22 mouse cellular contexts compared by ENCODE assay signal in the genomic region with DNA sequence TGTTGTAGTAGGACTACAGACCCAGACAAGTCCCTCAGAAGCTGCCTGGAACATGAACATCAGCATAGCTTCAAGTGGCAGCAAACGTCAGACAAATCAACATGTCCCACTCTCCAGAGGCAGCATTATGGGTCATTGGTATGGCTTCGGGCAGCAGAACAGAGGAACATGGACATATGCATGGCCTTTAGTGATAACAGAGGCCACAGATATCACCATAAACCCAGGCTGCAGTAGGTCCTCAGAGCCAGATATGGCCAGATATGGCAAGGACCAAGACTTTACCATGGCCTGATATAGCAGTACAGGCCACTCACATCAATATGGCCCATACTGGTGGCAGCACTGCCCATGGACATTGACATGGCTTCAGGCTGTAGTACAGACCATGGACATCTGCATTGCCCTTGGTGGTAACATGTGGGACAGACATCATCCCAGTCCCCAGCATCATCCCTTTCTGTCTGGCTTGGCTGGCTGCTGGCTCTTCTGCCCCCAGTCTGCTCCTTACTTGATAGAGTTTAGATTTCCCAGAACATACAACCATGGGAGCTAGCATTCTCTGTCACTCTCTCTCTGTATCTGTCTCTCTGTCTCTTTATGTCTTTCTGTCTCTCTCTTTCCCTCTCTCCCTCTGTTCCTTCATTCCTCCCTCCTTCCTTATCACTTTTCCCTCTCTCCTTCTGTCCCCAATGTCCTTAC. TPM values are rescaled to one million over a fixed set of nuclear protein-coding genes. Genes with fewer than 3 reads are reported as not detected.
A peak's percentile ranks its signal among the peaks of the same experiment; 100 is the strongest.
DNase-seq lines count a peak whose midpoint lies in the region; ATAC-seq and TF ChIP-seq lines count a peak whose summit lies in the region.
"Had no signal": no experiment of that assay in that cellular context is flagged by ENCODE, and none has a peak within 500 bp of the region (broad histone marks: within the 10 kb centered on the region; RNA-seq: fewer than 3 reads in every experiment).

No protein-coding gene starts in this region.

- H3K4me3 ChIP-seq in stomach, embryonic 14.5 days (ENCODE audit: low read depth, low read length): no peak overlapping the region
- no peak overlapping the region for H3K4me3 ChIP-seq in stomach, postnatal 0 days (ENCODE audit: low read depth, low read length)
- H3K4me3 ChIP-seq in liver, embryonic 11.5 days (ENCODE audit: low read depth, low read length): no peak overlapping the region
- H3K4me3 ChIP-seq in liver, embryonic 15.5 days (replicated peaks): no peak overlapping the region
- no peak overlapping the region for H3K4me3 ChIP-seq in midbrain, embryonic 11.5 days (ENCODE audit: low read depth, low read length)
- H3K4me3 ChIP-seq: embryonic facial prominence, embryonic 15.5 days; gastrocnemius, adult 2 months; heart, embryonic 12.5 days; hindbrain, embryonic 10.5 days; hindbrain, embryonic 15.5 days had no signal

- no peaks in the 10 kb centered on the region for H3K9me3 ChIP-seq in stomach, embryonic 14.5 days (ENCODE audit: control insufficient read depth, low read depth, low read length)
- H3K9me3 ChIP-seq in stomach, postnatal 0 days (ENCODE audit: control insufficient read depth, low read length): no peaks in the 10 kb centered on the region
- no peaks in the 10 kb centered on the region for H3K9me3 ChIP-seq in liver, embryonic 11.5 days (ENCODE audit: control insufficient read depth, low read length)
- no peaks in the 10 kb centered on the region for H3K9me3 ChIP-seq in liver, embryonic 15.5 days (replicated peaks)
- no peaks in the 10 kb centered on the region for H3K9me3 ChIP-seq in midbrain, embryonic 11.5 days (ENCODE audit: control insufficient read depth, low read length)
- H3K9me3 ChIP-seq: embryonic facial prominence, embryonic 15.5 days; heart, embryonic 12.5 days; hindbrain, embryonic 10.5 days; hindbrain, embryonic 15.5 days had no signal

- no peak for TF ChIP-seq CTCF in stomach, postnatal 0 days (IDR thresholded peaks at IDR 0.05; ENCODE audit: low read depth)

- H3K4me1 ChIP-seq in stomach, embryonic 14.5 days (ENCODE audit: control insufficient read depth, insufficient read depth, low read length): no peaks in the 10 kb centered on the region
- H3K4me1 ChIP-seq in stomach, postnatal 0 days (replicated peaks; ENCODE audit: control insufficient read depth, insufficient read depth): no peaks in the 10 kb centered on the region
- H3K4me1 ChIP-seq in liver, embryonic 11.5 days (replicated peaks; ENCODE audit: control insufficient read depth, insufficient read depth, low read length): no peaks in the 10 kb centered on the region
- H3K4me1 ChIP-seq in liver, embryonic 15.5 days (replicated peaks): peaks cover 24% of the 10 kb centered on the region
- no peaks in the 10 kb centered on the region for H3K4me1 ChIP-seq in midbrain, embryonic 11.5 days (ENCODE audit: control insufficient read depth, insufficient read depth, low read length)
- H3K4me1 ChIP-seq: embryonic facial prominence, embryonic 15.5 days; heart, embryonic 12.5 days; hindbrain, embryonic 10.5 days; hindbrain, embryonic 15.5 days had no signal

- TF ChIP-seq EP300 in stomach, postnatal 0 days (optimal IDR thresholded peaks at IDR 0.05): no peak

- H3K36me3 ChIP-seq in stomach, embryonic 14.5 days (ENCODE audit: control insufficient read depth, insufficient read depth, low read length): no peaks in the 10 kb centered on the region
- no peaks in the 10 kb centered on the region for H3K36me3 ChIP-seq in stomach, postnatal 0 days (ENCODE audit: control insufficient read depth, insufficient read depth, low read length)
- no peaks in the 10 kb centered on the region for H3K36me3 ChIP-seq in liver, embryonic 11.5 days (ENCODE audit: control insufficient read depth, insufficient read depth, low read length)
- no peaks in the 10 kb centered on the region for H3K36me3 ChIP-seq in liver, embryonic 15.5 days (replicated peaks)
- no peaks in the 10 kb centered on the region for H3K36me3 ChIP-seq in midbrain, embryonic 11.5 days (ENCODE audit: control insufficient read depth, insufficient read depth, low read length)
- H3K36me3 ChIP-seq: embryonic facial prominence, embryonic 15.5 days; heart, embryonic 12.5 days; hindbrain, embryonic 10.5 days; hindbrain, embryonic 15.5 days had no signal

- H3K27ac ChIP-seq in stomach, embryonic 14.5 days (ENCODE audit: low read length): no peak overlapping the region
- no peak overlapping the region for H3K27ac ChIP-seq in stomach, postnatal 0 days (replicated peaks)
- no peak overlapping the region for H3K27ac ChIP-seq in liver, embryonic 11.5 days (ENCODE audit: low read depth, low read length)
- peak overlapping the region; percentile 79 for H3K27ac ChIP-seq in liver, embryonic 15.5 days (replicated peaks)
- no peak overlapping the region for H3K27ac ChIP-seq in midbrain, embryonic 11.5 days (ENCODE audit: low read depth, low read length)
- H3K27ac ChIP-seq: embryonic facial prominence, embryonic 15.5 days; gastrocnemius, adult 2 months; hindbrain, embryonic 10.5 days; hindbrain, embryonic 15.5 days had no signal

- 88% methylated on average over 2 of the region's 2 CpGs for WGBS in stomach, embryonic 14.5 days
- WGBS in stomach, postnatal 0 days: 94% methylated on average over 2 of the region's 2 CpGs
- 61% methylated on average over 2 of the region's 2 CpGs for WGBS in liver, embryonic 11.5 days
- WGBS in liver, embryonic 15.5 days (ENCODE audit: insufficient replicate concordance): 43% methylated on average over 2 of the region's 2 CpGs
- WGBS in midbrain, embryonic 11.5 days: 85% methylated on average over 2 of the region's 2 CpGs

- no peaks in the 10 kb centered on the region for H3K27me3 ChIP-seq in stomach, embryonic 14.5 days (ENCODE audit: control insufficient read depth, insufficient read depth, low read length)
- no peaks in the 10 kb centered on the region for H3K27me3 ChIP-seq in stomach, postnatal 0 days (ENCODE audit: control insufficient read depth, insufficient read depth, low read length)
- no peaks in the 10 kb centered on the region for H3K27me3 ChIP-seq in liver, embryonic 11.5 days (replicated peaks; ENCODE audit: control insufficient read depth, insufficient read depth, low read length)
- no peaks in the 10 kb centered on the region for H3K27me3 ChIP-seq in liver, embryonic 15.5 days
- no peaks in the 10 kb centered on the region for H3K27me3 ChIP-seq in midbrain, embryonic 11.5 days (ENCODE audit: control insufficient read depth, insufficient read depth, low read length)
- H3K27me3 ChIP-seq: CH12.LX; embryonic facial prominence, embryonic 15.5 days; heart, embryonic 12.5 days; hindbrain, embryonic 15.5 days had no signal

- H3K4me2 ChIP-seq in stomach, embryonic 14.5 days (replicated peaks; ENCODE audit: low read depth, low read length): no peak overlapping the region
- no peak overlapping the region for H3K4me2 ChIP-seq in stomach, postnatal 0 days (replicated peaks; ENCODE audit: low read depth)
- H3K4me2 ChIP-seq in liver, embryonic 11.5 days: no peak overlapping the region
- H3K4me2 ChIP-seq in liver, embryonic 15.5 days: peak overlapping the region; percentile 45
- no peak overlapping the region for H3K4me2 ChIP-seq in midbrain, embryonic 11.5 days
- H3K4me2 ChIP-seq: embryonic facial prominence, embryonic 15.5 days; heart, embryonic 12.5 days; hindbrain, embryonic 15.5 days had no signal

- no peak overlapping the region for H3K9ac ChIP-seq in stomach, embryonic 14.5 days (replicated peaks; ENCODE audit: low read depth, low read length)
- H3K9ac ChIP-seq in stomach, postnatal 0 days (ENCODE audit: low read length): no peak overlapping the region
- H3K9ac ChIP-seq in liver, embryonic 11.5 days (ENCODE audit: low read depth, low read length): no peak overlapping the region
- H3K9ac ChIP-seq in liver, embryonic 15.5 days: no peak overlapping the region
- no peak overlapping the region for H3K9ac ChIP-seq in midbrain, embryonic 11.5 days (ENCODE audit: low read length)
- H3K9ac ChIP-seq: embryonic facial prominence, embryonic 15.5 days; heart, embryonic 12.5 days; hindbrain, embryonic 15.5 days had no signal

- no peak for DNase-seq in stomach, postnatal 0 days (ENCODE audit: low spot score)
- no peak for DNase-seq in liver, embryonic 11.5 days (ENCODE audit: low spot score)
- no peak for DNase-seq in testis, postnatal 14 days (ENCODE audit: low spot score)
- no peak for DNase-seq in midbrain, embryonic 11.5 days (ENCODE audit: low spot score, missing footprints)
- DNase-seq: adrenal gland, postnatal 10 days; cerebellum, adult 11 months; cerebellum, adult 8-10 months; cerebellum, postnatal 14 days; embryo, embryonic 11 days; gastrocnemius, adult 2 months; gastrocnemius, postnatal 25 days; heart, adult 18-20 months had no signal

- ATAC-seq in stomach, embryonic 14.5 days (ENCODE audit: insufficient number of reproducible peaks, insufficient read depth, low FRiP score, low read depth): peak; percentile 67; the same call in 1 of the 2 replicates
- ATAC-seq in stomach, postnatal 0 days (ENCODE audit: low FRiP score, low TSS enrichment): no peak
- ATAC-seq in liver, embryonic 11.5 days (replicated peaks; ENCODE audit: low FRiP score): peak; percentile 89
- peak; percentile 99 for ATAC-seq in liver, embryonic 15.5 days (ENCODE audit: insufficient read depth)
- ATAC-seq in midbrain, embryonic 11.5 days (ENCODE audit: low FRiP score): no peak
- ATAC-seq in granulocyte monocyte progenitor cell, adult 5-6 weeks (replicated peaks; ENCODE audit: poor library complexity, severe bottlenecking): no peak
- ATAC-seq: forebrain, embryonic 14.5 days had no signal

RNA-seq across cellular contexts. Expression of a gene that starts 40.4 kb away (rescaled TPM):
- 0.36 and 0.62 TPM in 2 replicates for polyA plus RNA-seq in stomach, embryonic 14.5 days (2014; fragmentation: Nextera tagmentation; extraction: Ambion mirVana)
- polyA plus RNA-seq in stomach, postnatal 0 days (2015; fragmentation: Nextera tagmentation; extraction: Ambion mirVana): 0.24 and 0.34 TPM in 2 replicates
- 0.14 and 0.38 TPM in 2 replicates for polyA plus RNA-seq in liver, embryonic 11.5 days (2014; fragmentation: Nextera tagmentation; extraction: Ambion mirVana)
- 0.47 and 0.90 TPM in 2 replicates for polyA plus RNA-seq in liver, embryonic 15.5 days (2015; fragmentation: Nextera tagmentation; extraction: Ambion mirVana)
- polyA plus RNA-seq in midbrain, embryonic 11.5 days (2014; fragmentation: Nextera tagmentation; extraction: Ambion mirVana): 0.15 TPM in 1 of 2 replicates, not detected in the other
- total RNA-seq in granulocyte monocyte progenitor cell, adult 5-6 weeks (2014; fragmentation: Nextera tagmentation): not detected in 2 replicates
- total RNA-seq in granulocyte monocyte progenitor cell, adult 5-6 weeks (2017): 0.09 TPM in 1 of 2 replicates, not detected in the other
- polyA plus RNA-seq: hindbrain, embryonic 10.5 days had no signal

RNA-seq across cellular contexts. Expression of a gene that starts 53.7 kb away (rescaled TPM):
- polyA plus RNA-seq in stomach, embryonic 14.5 days (2014; fragmentation: Nextera tagmentation; extraction: Ambion mirVana): 7.9 and 8.6 TPM in 2 replicates
- polyA plus RNA-seq in stomach, postnatal 0 days (2015; fragmentation: Nextera tagmentation; extraction: Ambion mirVana): 6.8 and 7.4 TPM in 2 replicates
- 0.66 and 0.84 TPM in 2 replicates for polyA plus RNA-seq in liver, embryonic 11.5 days (2014; fragmentation: Nextera tagmentation; extraction: Ambion mirVana)
- 0.50 and 0.92 TPM in 2 replicates for polyA plus RNA-seq in liver, embryonic 15.5 days (2015; fragmentation: Nextera tagmentation; extraction: Ambion mirVana)
- 0.61 and 0.69 TPM in 2 replicates for polyA plus RNA-seq in midbrain, embryonic 11.5 days (2014; fragmentation: Nextera tagmentation; extraction: Ambion mirVana)
- total RNA-seq in granulocyte monocyte progenitor cell, adult 5-6 weeks (2014; fragmentation: Nextera tagmentation): 3.9 TPM in 1 of 2 replicates, not detected in the other
- 2.3 TPM in 1 of 2 replicates, not detected in the other for total RNA-seq in granulocyte monocyte progenitor cell, adult 5-6 weeks (2017)
- total RNA-seq: adrenal gland, postnatal 10 days; gastrocnemius, adult 2 months; gastrocnemius, postnatal 25 days; heart, postnatal 25 days had no signal
- polyA plus RNA-seq: heart, embryonic 12.5 days had no signal

Comparison
In these comparisons a context has a peak if more than half of its experiments do, and no peak if none do; other contexts are left out.
1. ATAC-seq: peak in stomach, embryonic 14.5 days (single experiment), liver, embryonic 11.5 days (single experiment) and liver, embryonic 15.5 days (single experiment); none in stomach, postnatal 0 days (single experiment), midbrain, embryonic 11.5 days (single experiment) and granulocyte monocyte progenitor cell, adult 5-6 weeks (single experiment).